In the genomic region with DNA sequence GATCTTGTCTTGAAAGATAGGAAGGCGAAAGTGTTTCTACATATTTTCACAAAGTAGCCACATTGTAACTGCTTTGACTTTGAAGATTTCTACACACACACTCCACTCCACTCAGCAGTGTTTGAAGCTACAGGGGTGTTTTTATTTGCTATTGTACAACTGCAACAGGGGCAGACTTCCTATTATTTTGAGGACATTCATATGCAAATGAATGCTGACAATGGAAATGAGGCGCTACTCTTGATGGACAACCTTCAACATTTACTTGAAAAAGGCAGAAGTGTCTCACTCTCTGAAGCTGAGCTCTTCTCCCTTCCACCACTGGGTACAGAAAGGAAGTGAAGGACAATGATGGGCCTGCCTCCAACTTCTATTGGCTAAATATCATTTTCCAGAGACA, we compare ENCODE assay signal across 16 mouse cellular contexts.
"Had no signal": no experiment of that assay in that cellular context is flagged by ENCODE, and none has a peak within 500 bp of the region (broad histone marks: within the 10 kb centered on the region; RNA-seq: fewer than 3 reads in every experiment).

No protein-coding gene starts in this region.

- H3K4me1 ChIP-seq: liver, embryonic 13.5 days had no signal

- H3K9ac ChIP-seq: liver, embryonic 13.5 days; midbrain, embryonic 15.5 days; neural tube, embryonic 13.5 days had no signal

- H3K27ac ChIP-seq: kidney, postnatal 0 days; layer of hippocampus, adult 2 months; left cerebral cortex, adult 2 months; liver, embryonic 13.5 days; midbrain, embryonic 15.5 days; neural tube, embryonic 13.5 days had no signal

- DNase-seq: kidney, adult 2 months; kidney, postnatal 25 days; layer of hippocampus, postnatal 36 days; liver, embryonic 13.5 days; lung, adult 2 months; lung, postnatal 14 days; lung, postnatal 4 days; thymus, adult 18-20 months; thymus, postnatal 4 days had no signal

- H3K36me3 ChIP-seq: liver, embryonic 13.5 days; midbrain, embryonic 15.5 days; neural tube, embryonic 13.5 days had no signal

- H3K9me3 ChIP-seq: liver, embryonic 13.5 days; midbrain, embryonic 15.5 days; neural tube, embryonic 13.5 days had no signal

- H3K4me2 ChIP-seq: liver, embryonic 13.5 days; midbrain, embryonic 11.5 days; midbrain, embryonic 15.5 days; neural tube, embryonic 13.5 days had no signal

- H3K27me3 ChIP-seq: liver, embryonic 13.5 days; midbrain, embryonic 15.5 days; neural tube, embryonic 13.5 days had no signal

- H3K4me3 ChIP-seq: layer of hippocampus, adult 2 months; left cerebral cortex, adult 2 months; liver, embryonic 13.5 days; midbrain, embryonic 15.5 days; myocyte; neural tube, embryonic 13.5 days had no signal
